In genomic region chr7:141319446-141319845, GRCm38 (mm10) we compare ENCODE assay signal across 29 mouse cellular contexts. TPM values are rescaled to one million over a fixed set of nuclear protein-coding genes. Genes with fewer than 3 reads are reported as not detected.
"Had no signal": no experiment of that assay in that cellular context is flagged by ENCODE, and none has a peak within 500 bp of the region (broad histone marks: within the 10 kb centered on the region; RNA-seq: fewer than 3 reads in every experiment).

No protein-coding gene starts in this region.

- H3K27ac ChIP-seq: embryonic facial prominence, embryonic 10.5 days; embryonic facial prominence, embryonic 12.5 days; embryonic facial prominence, embryonic 13.5 days; embryonic facial prominence, embryonic 15.5 days; forebrain, embryonic 10.5 days; forebrain, embryonic 12.5 days; forebrain, embryonic 13.5 days; forebrain, embryonic 15.5 days; gastrocnemius, adult 2 months; heart, adult 2 months; heart, embryonic 10.5 days had no signal

- H3K27me3 ChIP-seq: embryonic facial prominence, embryonic 12.5 days; embryonic facial prominence, embryonic 13.5 days; embryonic facial prominence, embryonic 15.5 days; forebrain, embryonic 12.5 days; forebrain, embryonic 13.5 days; forebrain, embryonic 15.5 days had no signal

- H3K4me3 ChIP-seq: embryonic facial prominence, embryonic 10.5 days; embryonic facial prominence, embryonic 12.5 days; embryonic facial prominence, embryonic 13.5 days; embryonic facial prominence, embryonic 15.5 days; erythroblast, embryonic 14.5 days; forebrain, embryonic 10.5 days; forebrain, embryonic 12.5 days; forebrain, embryonic 13.5 days; forebrain, embryonic 15.5 days; gastrocnemius, adult 2 months; heart, adult 2 months; heart, embryonic 10.5 days had no signal

- H3K4me1 ChIP-seq: embryonic facial prominence, embryonic 10.5 days; embryonic facial prominence, embryonic 12.5 days; embryonic facial prominence, embryonic 13.5 days; embryonic facial prominence, embryonic 15.5 days; heart, embryonic 10.5 days had no signal

- DNase-seq: cerebellum, postnatal 10 days; cerebellum, postnatal 14 days; cerebellum, postnatal 25 days; cerebellum, postnatal 36 days; embryo, embryonic 11 days; forebrain, postnatal 0 days; gastrocnemius, adult 2 months; gastrocnemius, postnatal 10 days; gastrocnemius, postnatal 14 days; gastrocnemius, postnatal 25 days; gastrocnemius, postnatal 36 days; heart, adult 11 months; heart, adult 18-20 months; heart, adult 2 months had no signal

RNA-seq across cellular contexts. Expression of gene Eps8l2, which starts 19.2 kb away (rescaled TPM):
- total RNA-seq: granulocyte monocyte progenitor cell, adult 5-6 weeks had no signal

RNA-seq across cellular contexts. Expression of gene Drd4, which starts 27.6 kb away (rescaled TPM):
- total RNA-seq: common myeloid progenitor, adult 5-6 weeks; gastrocnemius, adult 18-20 months; gastrocnemius, adult 2 months; gastrocnemius, adult 8-10 months; gastrocnemius, postnatal 36 days; granulocyte monocyte progenitor cell, adult 5-6 weeks; heart, adult 18-20 months; heart, adult 2 months; heart, adult 8-10 months had no signal
- polyA plus RNA-seq: erythroblast, embryonic 14.5 days had no signal

RNA-seq across cellular contexts. Expression of gene Sct, which starts 40.5 kb away (rescaled TPM):
- total RNA-seq: common myeloid progenitor, adult 5-6 weeks; forebrain, postnatal 0 days; gastrocnemius, adult 18-20 months; gastrocnemius, adult 2 months; gastrocnemius, adult 8-10 months; gastrocnemius, postnatal 36 days; granulocyte monocyte progenitor cell, adult 5-6 weeks; heart, adult 18-20 months; heart, adult 2 months; heart, adult 8-10 months had no signal
- polyA plus RNA-seq: erythroblast, embryonic 14.5 days; heart, adult 2 months had no signal
